Mouse (Mus musculus) common myeloid progenitor, adult 5-6 weeks (primary cell): ENCODE measurements at regions not wholly inside any gene's neighbourhood (a gene's known extent, or its start where the extent isn't known, plus 50 kb on each side); places are given as distances from the start of the nearest gene placed in this dataset.

Source experiments
- ATAC-seq: replicated peaks from 2 replicates; pipeline ENCODE4 v1.8.0; 2016; ENCODE audit warnings: low read depth, mild to moderate bottlenecking, moderate TSS enrichment, inconsistent platforms; ENCODE audit not compliant: poor library complexity, severe bottlenecking

DNA sequence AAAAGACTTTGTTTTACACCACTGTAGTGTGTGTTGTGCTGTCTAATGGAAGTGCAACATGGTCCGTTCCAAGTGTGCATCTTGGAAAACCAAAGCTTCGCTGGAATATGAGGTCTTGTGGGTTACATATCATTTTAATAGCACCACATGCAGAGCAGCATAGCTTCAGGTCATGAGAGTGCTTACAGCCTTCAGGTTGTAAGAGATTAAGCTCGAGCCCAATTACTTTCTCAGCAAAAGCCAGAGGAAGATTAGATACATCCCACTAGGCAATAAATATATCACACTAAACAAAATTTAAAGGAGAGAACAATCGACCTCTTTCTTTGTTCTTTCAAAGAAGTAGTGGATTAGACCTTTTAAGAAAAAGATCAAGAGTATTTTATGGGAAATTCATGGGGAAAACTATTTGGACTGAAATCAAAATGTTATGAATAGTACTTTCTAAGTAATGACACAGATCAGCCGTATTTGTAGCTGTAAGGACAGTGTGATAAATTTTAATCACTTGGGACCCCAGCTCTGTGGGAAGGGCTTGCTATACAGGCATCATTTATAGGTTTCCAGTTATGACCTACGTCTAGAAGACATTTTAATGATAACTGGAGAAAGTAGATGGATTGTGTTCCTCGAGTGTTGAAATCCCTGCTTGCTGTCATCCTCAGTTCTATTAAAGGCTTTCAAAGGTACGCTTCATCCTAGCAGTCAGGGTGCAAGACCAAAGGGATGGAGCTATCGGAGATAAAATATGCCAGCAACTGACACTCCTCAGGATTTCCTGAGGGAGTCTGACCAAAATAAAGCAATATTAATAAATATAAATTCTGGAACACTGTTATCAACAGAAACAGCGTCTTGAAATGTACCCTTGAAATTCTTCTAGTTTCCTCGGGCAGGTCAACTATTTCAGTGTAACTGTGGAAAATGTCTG lies 101.3 kb upstream of the Tcf21 start:
- no peak for ATAC-seq

DNA sequence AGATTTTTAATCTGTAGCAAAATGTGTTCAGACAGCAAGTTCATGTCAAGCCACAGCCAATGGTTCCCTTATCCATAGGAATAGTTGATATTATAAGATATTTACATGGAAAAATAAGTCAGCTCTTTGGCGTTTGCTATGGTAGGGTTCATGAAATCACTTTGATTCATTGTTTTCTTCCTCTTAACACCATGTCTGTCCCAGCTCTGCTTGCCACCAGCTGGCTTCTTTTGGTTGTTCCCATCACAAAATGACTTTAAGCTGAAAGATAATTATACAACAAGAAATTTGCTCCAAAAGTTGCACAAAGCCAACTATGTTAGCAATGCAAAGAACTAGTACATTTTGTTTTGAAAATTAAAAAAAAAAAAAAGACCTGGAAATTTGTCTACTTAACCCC lies 99.9 kb upstream of the Tcf21 start:
- ATAC-seq: no peak

DNA sequence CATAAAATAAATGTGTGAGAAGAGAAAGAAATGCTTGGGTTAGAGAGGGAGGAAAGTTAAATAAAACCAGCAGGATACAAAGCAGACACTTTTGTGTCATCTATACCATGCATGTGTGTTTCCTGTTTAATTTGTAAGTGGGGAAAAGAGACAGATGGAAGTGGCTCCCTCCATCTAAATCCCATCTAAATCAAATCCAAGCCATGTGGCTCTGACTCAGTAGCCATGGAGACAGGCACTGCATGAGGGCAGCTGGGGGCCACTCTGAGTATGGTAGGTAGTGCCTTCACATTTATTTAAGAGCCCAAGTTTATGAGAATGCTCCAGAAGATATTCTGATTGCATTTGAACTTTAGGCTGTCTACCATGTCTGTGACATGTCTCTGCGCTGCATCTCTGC lies 97.8 kb upstream of the Tcf21 start:
- ATAC-seq: no peak

DNA sequence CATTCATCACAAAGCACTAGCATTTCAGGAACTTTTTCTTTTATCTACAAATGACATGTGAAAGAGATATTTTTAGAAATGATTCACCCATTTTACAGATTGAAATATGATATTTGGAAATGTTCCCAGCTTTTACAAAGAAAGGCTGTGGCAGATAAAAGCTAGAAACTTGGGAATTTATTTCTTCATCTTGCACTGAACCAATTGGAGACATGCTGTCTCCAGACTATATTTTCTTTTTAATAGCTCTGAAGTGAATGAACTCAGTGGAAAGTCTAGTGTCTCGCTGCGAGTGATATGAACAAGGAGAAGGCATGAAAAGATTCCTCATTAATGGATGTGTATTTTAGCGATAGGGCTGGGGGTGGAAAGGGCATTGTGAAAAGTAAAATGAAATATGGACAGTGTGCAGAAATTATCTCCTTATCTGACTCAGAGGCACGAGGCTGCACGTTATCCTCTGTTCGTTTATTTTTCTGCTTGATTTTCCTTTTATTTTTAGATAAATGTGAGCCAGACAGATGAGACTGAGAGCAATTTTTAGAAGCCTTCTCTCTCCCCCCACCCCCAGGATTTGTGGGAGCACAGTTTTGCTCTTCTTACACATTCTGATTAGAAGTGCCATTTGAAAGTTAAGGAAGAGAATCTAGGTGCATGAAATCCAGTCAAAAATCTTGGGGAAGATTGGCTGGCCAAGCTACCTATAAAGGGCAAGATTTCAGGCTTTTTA lies 96.0 kb upstream of the Tcf21 start:
- ATAC-seq: no peak

DNA sequence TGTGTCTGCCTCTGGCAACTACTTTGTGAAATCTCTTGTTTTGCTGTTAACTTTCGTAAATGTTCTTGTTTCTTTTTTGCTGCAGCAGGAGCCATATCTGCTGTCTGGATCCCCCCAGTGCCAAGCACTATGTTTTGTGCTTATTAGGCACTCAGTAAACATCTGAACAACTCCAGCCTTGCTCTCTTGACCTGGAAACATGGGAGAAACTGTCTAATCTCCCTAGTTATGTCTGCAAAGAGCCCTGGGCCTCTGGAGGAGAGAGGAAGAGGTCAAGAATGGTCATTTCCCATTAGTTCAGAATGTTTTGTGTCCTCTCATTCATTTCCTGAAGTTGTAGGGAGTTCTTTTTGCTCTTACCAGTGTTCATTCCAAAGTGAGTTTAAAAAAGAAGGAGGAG lies 93.1 kb upstream of the Tcf21 start:
- ATAC-seq: no peak

DNA sequence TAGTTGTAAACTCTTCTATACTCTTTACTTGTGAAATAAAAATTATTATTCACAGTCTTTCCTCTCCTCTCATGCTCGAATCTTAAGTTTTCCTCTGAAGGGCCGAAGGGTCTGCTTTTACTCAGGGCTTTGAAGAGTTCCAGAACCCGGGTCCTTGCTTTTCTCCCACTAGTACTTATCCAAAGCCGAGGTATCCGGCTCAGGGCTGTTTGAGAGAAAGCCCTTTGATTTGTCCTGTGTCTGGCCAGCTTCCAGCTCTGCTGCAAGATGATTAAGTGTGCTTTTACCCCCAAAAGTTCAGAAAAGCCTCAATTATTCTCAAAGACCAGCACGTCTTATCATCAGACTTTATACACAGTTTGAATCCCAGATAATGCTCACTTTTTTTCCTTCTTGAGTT lies 88.7 kb upstream of the Tcf21 start:
- ATAC-seq: no peak

DNA sequence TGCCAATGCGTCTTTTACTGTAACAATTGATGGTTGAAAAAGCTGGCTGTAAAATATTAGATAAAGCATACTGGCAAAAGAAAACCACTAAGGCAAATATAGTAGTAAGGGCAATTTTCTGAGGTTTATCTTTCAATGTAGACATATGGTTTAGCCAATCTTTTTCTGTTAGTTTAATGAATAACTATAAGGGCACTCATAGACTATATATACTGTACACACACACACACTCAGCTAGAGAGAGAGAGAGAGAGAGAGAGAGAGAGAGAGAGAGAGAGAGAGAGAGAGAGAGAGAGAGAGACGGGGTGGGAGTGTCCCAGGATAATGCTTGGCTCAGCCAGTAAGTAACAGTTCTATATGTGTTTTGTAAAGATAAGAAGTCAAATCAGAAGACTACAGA lies 85.3 kb upstream of the Tcf21 start:
- ATAC-seq: no peak

DNA sequence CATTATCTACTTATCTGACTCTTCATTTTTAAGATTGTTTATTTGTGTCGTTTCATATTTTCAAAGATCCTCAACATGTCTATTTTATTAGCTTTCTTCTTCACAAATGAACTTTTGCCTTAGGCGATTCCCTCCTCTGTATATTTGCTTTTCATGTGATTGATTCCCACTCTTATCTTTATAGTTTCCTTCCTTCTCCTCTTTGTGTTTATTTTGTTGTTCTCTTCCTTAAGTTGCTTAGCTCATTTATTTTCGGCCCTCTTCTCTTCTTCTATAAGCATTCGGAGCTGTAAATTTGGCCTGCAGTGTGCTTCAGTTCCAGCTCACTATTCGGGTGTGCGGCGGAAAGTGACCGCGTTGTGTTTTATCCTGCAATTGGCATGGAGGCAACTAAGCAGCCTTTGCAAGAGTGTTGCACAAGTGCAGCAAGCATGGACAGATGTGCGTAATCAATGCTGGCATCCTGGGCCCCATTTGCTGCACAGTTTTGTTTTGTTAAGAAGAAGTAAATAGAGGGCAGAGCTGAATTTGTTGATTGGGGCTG lies 73.5 kb upstream of the Tcf21 start:
- ATAC-seq: no peak

DNA sequence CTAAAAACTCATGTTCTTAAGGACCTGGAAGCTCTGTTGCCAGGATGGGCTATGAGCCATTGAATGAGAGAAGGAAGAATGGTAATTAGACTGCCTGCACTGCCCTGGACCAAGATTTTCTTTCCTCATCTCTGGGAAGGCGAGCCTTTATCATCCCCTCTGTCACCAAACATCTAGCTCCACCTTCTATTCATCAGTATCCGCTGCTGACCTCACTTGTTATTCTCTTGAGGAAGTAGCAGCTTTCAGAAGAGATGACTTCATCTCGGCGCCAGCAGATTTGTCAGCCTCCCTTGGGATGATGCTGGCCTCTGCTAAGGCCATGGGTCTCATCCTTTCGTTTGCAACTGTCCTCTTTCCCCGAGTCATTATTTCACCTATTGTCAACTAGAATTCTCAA lies 67.5 kb upstream of the Tcf21 start:
- ATAC-seq: no peak

DNA sequence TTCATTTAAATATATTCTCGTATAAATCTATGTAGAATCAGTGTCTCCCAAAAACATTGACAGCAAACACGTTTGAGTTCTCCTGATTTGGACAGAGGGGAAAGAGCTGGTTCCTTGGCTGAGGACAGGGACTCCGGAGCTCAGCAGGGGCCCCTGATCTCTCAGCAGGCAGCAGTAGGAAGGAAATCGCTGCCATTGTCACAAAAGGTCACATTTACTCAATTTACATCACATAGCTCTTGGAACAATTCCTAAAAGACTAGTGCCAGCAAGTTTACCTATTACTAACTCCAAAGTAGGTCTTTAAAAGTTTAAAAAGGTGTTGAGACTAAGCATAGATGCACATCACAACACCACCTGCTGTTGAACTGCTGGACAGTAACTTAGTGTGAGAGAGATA lies 59.7 kb upstream of the Tcf21 start:
- no peak for ATAC-seq

DNA sequence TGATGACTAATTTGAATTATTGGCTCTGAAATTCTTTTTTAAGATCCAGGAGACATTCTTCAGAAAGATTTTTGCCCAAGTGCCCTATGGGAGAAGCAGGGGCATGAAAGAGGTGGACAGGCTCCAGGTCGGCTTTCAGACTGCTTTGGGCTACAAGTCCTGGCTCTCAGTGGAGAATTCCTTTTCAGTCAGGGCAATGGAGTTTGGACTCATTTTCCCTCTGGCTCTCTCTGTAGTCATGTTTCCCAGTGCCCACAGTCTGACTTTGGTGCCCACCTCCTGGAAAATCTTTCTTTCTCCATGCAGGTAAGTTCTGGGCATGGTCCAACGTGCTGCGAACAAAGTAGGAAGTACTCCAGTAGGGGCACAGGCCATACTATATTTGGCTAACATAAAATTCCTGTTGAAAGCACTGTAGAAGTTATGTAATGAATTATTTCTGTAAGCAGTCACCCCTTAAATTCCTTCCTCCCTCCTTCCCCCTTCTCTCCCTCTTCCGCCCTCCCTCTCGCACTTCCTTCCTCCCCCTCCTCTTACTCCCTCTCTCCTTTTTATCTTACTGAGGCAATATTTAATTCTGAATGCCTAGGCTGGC lies 57.7 kb upstream of the Tcf21 start:
- no peak for ATAC-seq

DNA sequence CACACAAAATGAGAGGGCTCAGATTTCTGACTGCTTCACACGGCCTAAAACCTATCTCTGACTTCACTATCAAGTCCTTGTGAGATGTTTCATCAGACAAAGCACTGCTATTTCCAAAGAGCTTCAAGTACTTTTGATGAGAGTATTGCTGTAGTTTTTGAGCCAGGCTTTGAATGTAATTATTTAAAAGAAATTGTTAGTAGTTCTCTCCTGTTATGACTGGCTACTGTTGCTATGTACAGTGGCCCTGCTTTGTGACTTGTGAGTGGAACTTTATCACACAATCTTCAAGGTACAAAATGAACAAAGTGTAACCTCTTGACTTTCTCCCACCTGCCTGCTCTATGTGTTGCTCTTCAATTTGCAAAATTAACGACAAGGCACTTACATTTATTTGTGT lies 57.1 kb upstream of the Tcf21 start:
- ATAC-seq: no peak

DNA sequence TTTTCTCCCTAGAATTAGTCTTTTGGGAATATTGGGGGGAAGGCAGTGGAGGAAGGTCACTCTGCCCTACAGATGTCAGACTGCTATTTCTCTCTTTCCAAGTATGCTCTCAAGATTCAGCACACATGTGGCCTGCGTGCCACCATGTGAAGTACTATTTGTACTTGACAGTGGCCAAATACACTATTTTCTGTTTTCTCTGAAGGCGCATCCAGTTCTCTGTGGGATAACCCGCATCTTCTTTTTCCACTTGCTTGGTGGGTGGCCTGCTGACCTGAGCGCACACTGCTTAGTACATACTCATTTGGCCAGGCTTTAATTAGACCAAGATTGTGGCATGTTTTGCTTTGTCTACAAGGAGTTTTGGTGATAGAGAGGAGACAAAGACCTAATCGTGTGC lies 55.7 kb upstream of the Tcf21 start:
- ATAC-seq: no peak

DNA sequence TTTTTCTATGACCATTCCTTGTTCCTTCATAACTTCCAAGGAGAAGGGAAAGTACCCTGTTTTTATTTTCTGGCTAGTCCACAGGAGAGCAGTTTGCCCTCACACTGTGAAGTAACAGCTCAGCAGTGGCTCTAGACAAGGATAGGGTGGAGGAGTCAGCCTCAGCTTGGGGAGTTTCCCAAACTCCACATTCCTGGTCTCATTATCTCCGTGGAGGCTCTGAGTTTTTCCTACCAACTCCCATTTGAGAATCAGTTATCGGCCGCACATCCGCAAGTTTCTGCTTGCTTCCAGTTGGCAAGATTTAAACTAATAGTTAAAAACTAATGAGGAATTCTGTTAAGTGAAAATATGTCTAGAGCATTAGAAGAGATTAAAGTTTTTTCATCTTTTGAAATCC lies 55.2 kb upstream of the Tcf21 start:
- ATAC-seq: no peak
